Mouse (Mus musculus) urinary bladder, adult 2 months (tissue): ENCODE results near the gene Etnppl. TPM values are rescaled to one million over a fixed set of nuclear protein-coding genes. Genes with fewer than 3 reads are reported as not detected.

Source experiments
- DNase-seq: peaks from one replicate; pipeline ENCODE4 v3.0.0; 2022; ENCODE audit warnings: low spot score
- polyA plus RNA-seq: library from polyadenylated mRNA; depleted of rRNA; stranded (reverse); fragments of >200 nt; gene quantifications from 2 replicates; pipeline ENCODE4 v1.2.3, GENCODE M21; 2012; rRNA removed

Etnppl gene
- not detected in 2 replicates for polyA plus RNA-seq

- DNase-seq: no peak
Measured at GRCm38 (mm10) chr3:130617439-130617898, at the start of gene Etnppl. Gene Etnppl, plus strand, starts transcription at chr3:130617448.

- DNase-seq: no peak
Measured at GRCm38 (mm10) chr3:130568331-130569095, 48.7 kb upstream of the Etnppl start.

GRCm38 (mm10) chr3:130573243-130573642 lies 44.0 kb upstream of the Etnppl start:
- DNase-seq: no peak

GRCm38 (mm10) chr3:130574652-130575051 lies 42.6 kb upstream of the Etnppl start:
- no peak for DNase-seq

GRCm38 (mm10) chr3:130576683-130577082 lies 40.6 kb upstream of the Etnppl start:
- no peak for DNase-seq

- DNase-seq: no peak
Measured at GRCm38 (mm10) chr3:130579501-130579900, 37.7 kb upstream of the Etnppl start.

- no peak for DNase-seq
Measured at GRCm38 (mm10) chr3:130581577-130581976, 35.7 kb upstream of the Etnppl start.

GRCm38 (mm10) chr3:130582903-130583664 lies 34.2 kb upstream of the Etnppl start:
- no peak for DNase-seq

GRCm38 (mm10) chr3:130584007-130584406 lies 33.2 kb upstream of the Etnppl start:
- DNase-seq: no peak

GRCm38 (mm10) chr3:130595050-130595449 lies 22.2 kb upstream of the Etnppl start:
- no peak for DNase-seq

- no peak for DNase-seq
Measured at GRCm38 (mm10) chr3:130601491-130601890, 15.8 kb upstream of the Etnppl start.

- DNase-seq: no peak
Measured at GRCm38 (mm10) chr3:130607924-130608323, 9.3 kb upstream of the Etnppl start.

- no peak for DNase-seq
Measured at GRCm38 (mm10) chr3:130614444-130614843, 2.8 kb upstream of the Etnppl start.

GRCm38 (mm10) chr3:130615625-130616024 lies 1.6 kb upstream of the Etnppl start:
- no peak for DNase-seq

- no peak for DNase-seq
Measured at GRCm38 (mm10) chr3:130620517-130621146, 3.4 kb downstream of the Etnppl start.

GRCm38 (mm10) chr3:130628358-130628757 lies 11.1 kb downstream of the Etnppl start:
- DNase-seq: no peak

- DNase-seq: no peak
Measured at GRCm38 (mm10) chr3:130633859-130634258, 16.6 kb downstream of the Etnppl start.

GRCm38 (mm10) chr3:130646110-130646810 lies 29.0 kb downstream of the Etnppl start:
- DNase-seq: no peak

GRCm38 (mm10) chr3:130649569-130649968 lies 32.3 kb downstream of the Etnppl start:
- DNase-seq: no peak

GRCm38 (mm10) chr3:130660619-130661018 lies 43.4 kb downstream of the Etnppl start:
- DNase-seq: no peak

GRCm38 (mm10) chr3:130662496-130662895 lies 45.2 kb downstream of the Etnppl start:
- no peak for DNase-seq

- no peak for DNase-seq
Measured at GRCm38 (mm10) chr3:130671291-130671690, 54.0 kb downstream of the Etnppl start.
